Mouse (Mus musculus) adrenal gland, postnatal 10 days (tissue): ENCODE data around the gene Ninj2. TPM values are rescaled to one million over a fixed set of nuclear protein-coding genes. Genes with fewer than 3 reads are reported as not detected.

ENCODE experiments used
- DNase-seq: peaks from one replicate; pipeline ENCODE4 v3.0.0; 2021; ENCODE audit warnings: mixed read lengths
- total RNA-seq, 2 experiments: library from RNA; stranded (reverse); gene quantifications; 2 replicates each; pipeline ENCODE4 v1.2.3; 2021

The Ninj2 gene
- total RNA-seq, 2 experiments from 2014 or later: not detected

DNA sequence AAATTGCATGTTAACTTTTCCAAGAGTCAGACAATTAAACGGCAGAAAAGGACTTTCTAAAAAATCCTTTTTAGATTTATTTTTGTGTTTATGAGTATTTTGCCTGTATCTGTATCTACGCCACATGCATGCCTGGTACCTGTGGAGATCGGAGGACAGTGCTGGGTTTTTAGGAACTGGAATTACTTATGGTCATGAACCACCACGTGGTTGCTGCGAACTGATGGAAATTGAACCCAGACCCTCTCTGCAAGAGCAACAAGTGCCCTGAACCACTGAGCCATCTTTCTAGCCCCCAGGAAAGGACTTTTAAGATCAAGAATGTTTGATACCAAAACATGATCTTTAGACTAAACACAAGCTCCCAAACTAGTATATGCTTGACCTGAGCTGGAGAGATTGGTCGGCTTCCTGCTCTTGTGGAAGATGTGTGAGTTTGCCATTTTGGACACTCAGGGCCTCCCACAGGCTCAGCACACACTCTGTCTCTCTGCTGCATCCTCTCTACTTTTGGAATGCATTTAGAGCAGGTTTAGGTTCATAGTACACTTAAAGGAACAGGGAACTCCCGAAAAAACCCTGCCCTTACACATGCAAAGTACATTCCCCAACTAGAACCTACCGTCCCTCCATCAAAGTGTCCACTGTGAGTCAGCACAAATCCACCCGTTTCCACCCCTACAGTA, 1.1 kb downstream of the Ninj2 start:
- DNase-seq: no peak

- no peak for DNase-seq
Measured at GRCm38 (mm10) chr6:120095096-120095495, 1.9 kb downstream of the Ninj2 start.

- no peak for DNase-seq
Measured at GRCm38 (mm10) chr6:120095501-120095900, 2.4 kb downstream of the Ninj2 start.

GRCm38 (mm10) chr6:120099392-120099791, 6.2 kb downstream of the Ninj2 start:
- DNase-seq: no peak

- no peak for DNase-seq
Measured at GRCm38 (mm10) chr6:120101221-120101620, 8.1 kb downstream of the Ninj2 start.

GRCm38 (mm10) chr6:120101996-120102395, 8.8 kb downstream of the Ninj2 start:
- DNase-seq: no peak

- DNase-seq: no peak
Measured at GRCm38 (mm10) chr6:120103104-120103503, 10.0 kb downstream of the Ninj2 start.

DNA sequence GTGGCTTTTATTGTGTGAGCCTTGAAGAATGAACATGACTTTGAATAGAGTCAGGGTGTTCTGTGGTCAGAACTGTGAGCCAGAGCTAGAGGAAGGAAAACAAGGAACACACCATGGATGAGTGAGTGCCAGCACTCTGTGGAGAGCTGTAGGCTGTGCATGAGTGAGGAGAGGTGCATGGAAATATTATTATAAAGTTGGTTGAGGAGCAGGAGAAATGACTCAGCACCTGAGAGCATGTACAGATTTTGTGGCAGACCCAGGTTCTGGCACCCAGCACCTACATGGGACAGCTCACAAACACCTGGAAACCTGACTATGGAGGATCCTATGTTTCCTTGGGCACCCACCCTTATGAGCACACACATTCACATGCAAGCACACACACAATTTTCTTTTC, 11.9 kb downstream of the Ninj2 start:
- DNase-seq: no peak

GRCm38 (mm10) chr6:120107586-120107985, 14.4 kb downstream of the Ninj2 start:
- DNase-seq: no peak

DNA sequence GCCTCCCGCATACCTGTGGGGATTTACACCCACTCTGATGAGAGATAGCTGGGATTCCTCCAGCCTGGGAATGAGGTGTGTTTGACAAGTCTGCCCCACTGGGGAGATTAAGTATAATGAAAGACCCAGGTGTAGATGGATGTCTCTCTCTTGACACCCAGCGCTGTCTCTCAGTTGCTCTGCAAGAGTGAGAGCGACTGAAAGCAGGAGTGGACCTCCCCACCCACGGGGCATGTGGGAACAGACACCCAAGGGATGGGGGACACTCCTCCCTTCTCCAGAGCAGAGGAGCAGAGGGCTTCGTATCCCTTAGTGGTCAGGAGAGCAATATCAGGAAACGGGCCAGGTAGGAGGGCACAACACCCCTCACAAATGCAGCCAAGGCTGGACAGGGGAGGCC, 14.9 kb downstream of the Ninj2 start:
- no peak for DNase-seq

DNA sequence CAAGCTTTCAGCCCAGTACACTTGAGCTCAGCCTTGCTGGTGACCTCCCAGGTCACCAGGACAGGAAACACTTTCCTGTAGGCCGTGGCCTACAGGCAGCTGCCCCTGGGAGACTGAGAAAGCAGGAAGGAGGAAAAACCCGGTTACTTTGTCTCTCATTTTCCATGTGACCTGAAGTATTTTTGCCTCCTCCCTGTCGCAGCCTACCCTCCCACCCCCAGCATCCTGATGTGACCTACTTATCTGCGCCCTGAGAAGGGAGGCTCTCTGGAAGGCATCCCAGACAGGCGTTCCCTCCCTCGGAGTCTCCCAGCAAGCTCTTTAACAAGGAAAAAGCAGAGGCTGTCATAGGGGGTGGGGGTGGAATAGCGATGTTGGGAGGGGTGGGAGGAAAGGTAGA, 16.0 kb downstream of the Ninj2 start:
- peak; percentile 71 for DNase-seq

DNA sequence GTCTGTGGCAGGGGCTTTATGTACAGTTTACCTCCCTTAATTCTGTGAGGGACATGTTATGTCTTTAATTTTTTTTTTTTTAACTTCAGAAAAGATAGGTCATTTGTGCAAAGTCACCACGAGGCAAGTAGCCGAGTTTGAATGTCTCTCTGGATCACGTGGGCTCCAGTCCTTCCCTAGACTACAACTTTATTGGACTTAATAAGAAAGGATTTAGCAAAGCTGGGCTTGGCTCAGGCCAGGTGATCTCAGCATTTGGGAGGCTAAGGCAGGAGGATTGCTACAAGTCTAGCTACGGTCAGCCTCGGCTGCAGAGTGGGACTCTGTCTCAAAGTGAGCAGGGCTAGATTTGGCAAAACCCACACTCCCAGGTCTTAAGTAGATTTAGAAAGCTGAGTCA, 16.8 kb downstream of the Ninj2 start:
- DNase-seq: no peak

DNA sequence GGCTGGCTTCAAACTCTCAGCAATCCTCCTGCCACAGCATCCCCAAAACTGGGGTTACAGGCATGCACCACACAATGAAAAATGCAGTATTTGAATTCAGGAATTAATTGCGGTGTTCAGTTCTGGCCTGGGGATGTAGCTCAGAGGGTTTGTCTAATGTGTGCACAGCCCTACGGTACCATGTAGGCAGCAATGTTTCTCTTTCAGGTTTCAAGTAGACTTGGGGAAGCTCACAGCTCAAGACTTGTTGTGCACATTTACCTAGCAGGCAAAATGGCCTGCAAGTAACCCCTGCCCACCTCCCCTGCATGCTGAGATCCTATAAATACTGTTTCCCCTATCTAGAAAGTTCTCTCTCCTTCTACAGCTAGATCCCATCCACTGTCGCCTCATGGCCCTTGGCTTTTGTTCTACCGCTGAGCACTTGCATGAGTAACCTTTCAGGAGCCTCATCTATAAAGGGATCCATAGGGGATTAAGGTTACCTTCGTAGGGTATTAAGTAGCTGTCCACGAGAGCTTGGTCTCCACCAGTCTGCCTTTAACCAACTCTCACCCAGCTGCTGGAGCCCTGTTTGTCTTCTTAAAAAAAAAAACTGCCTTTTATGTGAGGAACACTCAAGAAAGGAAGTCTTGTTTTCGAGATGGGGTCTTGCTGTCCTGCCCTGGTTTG, 17.7 kb downstream of the Ninj2 start:
- no peak for DNase-seq

DNA sequence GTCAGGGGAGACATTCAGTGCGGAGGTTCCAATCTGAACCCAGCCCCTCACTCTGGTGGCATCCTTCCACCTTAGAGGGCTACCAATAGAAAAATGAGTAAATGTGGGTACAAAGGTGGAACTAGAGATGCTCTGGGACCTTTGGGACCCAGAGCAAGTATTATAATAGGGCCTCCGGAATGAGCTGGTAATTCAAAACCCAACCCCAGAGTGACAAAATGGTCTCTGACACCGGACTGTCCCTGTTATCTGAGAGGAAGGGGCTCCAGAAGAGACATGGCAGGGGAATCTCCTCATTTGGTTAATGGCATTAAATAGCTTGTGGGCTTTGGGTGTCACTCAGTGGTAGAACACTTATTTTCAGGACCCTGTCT, 18.2 kb downstream of the Ninj2 start:
- no peak for DNase-seq

DNA sequence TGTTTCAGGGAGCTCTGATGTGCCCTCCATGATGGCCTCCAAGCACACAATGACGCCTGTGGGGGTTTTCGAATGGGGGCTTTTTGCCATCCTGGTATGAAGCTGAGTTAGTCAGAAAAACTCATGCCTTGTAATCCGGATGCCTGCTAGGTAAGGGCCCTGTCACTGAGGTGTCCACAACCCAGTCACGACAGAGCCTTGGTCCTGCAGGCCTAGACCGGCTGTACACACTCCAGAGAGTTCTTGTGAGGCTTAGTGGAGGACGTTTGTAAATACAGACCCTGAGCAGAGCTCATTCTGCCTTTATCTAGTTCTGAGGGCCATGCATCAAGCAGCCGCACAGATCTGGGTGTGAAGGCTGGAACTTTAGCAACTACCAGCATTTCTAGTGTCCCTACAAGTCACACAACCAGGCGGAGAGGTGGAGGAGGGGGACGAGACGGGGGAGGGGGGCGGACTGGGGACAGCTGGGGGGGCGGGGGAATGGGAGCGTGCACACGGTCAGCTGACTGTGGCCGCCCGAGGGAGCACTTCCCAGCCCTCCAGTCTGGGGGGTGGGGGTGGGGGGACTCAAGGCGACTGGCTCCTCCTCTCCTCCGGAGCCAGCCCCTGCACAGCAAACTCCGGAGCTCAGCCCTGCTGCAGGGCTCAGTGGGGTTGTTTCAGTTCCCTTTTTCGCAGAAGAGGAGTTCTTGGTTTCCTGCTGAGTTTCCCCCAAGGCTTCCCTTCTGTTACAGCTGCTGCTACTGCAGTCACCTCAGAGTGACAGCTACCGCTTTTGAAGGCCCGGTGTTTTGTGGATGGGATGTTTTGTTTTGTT, 19.0 kb downstream of the Ninj2 start:
- peak; percentile 82 for DNase-seq

DNA sequence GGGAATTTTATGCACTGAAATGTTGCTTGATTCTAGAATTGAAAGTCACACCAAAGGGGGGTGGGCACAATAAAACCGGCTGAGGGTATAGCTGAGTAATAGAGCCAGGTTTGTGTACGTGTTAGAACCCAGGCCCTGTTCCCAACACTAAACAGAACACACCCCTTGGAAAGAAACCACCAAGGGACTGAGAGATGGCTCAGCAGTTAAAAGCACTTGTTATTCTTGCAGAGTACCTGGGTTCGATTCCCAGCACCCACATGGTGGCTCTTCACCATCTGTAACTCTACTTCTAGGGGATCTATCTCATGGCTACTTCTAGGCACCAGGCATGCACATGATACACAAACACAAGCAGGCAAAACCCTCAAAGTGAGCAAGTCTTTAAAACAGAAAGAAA, 20.7 kb downstream of the Ninj2 start:
- DNase-seq: no peak

GRCm38 (mm10) chr6:120114271-120114670, 21.1 kb downstream of the Ninj2 start:
- DNase-seq: no peak

GRCm38 (mm10) chr6:120114698-120115097, 21.5 kb downstream of the Ninj2 start:
- peak; percentile 77 for DNase-seq

- no peak for DNase-seq
Measured at GRCm38 (mm10) chr6:120115443-120115842, 22.3 kb downstream of the Ninj2 start.

- DNase-seq: no peak
Measured at GRCm38 (mm10) chr6:120119824-120120223, 26.7 kb downstream of the Ninj2 start.

- no peak for DNase-seq
Measured at GRCm38 (mm10) chr6:120124688-120125087, 31.5 kb downstream of the Ninj2 start.

DNA sequence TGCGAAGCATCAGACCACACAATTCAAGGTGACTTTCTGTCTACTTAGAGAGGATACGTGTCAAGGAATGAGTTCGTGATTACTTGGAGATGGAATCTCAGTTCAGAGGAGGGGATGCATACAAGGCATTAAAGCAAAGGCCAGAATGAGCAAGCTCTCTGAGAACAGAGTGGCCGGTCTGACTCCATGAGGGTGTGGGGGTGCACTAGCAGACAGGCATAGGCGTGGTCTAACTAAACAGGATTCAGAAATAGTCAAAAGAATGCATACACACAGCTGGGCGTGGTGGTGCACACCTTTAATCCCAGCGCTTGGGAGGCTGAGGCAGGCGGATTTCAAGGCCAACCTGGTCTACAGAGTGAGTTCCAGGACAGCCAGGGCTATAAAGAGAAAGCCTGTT, 33.3 kb downstream of the Ninj2 start:
- DNase-seq: no peak

DNA sequence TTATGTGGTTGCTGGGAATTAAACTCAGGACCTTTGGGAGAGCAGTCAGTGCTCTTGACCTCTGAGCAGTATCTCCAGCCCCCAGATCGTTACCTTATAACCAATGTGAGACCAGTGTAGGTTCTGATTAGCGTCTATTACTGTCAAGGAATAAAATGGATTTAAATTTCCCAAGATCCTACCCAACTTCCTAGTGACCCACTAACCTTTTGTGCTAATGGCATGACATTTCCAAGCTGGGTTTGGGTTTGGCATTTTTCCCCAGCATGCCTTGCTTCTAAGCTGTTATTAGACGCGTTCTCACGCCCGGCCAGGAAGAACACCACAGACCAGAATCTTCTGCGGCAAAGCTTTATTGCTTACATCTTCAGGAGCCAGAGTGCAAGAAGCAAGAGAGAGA, 34.2 kb downstream of the Ninj2 start:
- DNase-seq: no peak
